Mouse (Mus musculus) lung, adult 2 months (tissue): ENCODE measurements around the gene Atp8a2. TPM values are rescaled to one million over a fixed set of nuclear protein-coding genes. Genes with fewer than 3 reads are reported as not detected.

ENCODE experiments used
- DNase-seq: peaks from one replicate; pipeline ENCODE4 v3.0.0; 2022
- H3K4me1 ChIP-seq: fragments of 200-500 bp; 2 replicates; pipeline ENCODE4 v1.6.1; 2011; ENCODE audit warnings: low read length; ENCODE audit not compliant: control insufficient read depth, insufficient read depth
- H3K4me3 ChIP-seq: fragments of 200-500 bp; replicated peaks from 2 replicates; pipeline ENCODE3; 2011; ENCODE audit warnings: low read depth, mild to moderate bottlenecking, control low read depth, low read length; ENCODE audit errors: extremely low read depth
- CTCF ChIP-seq: fragments of 200-500 bp; IDR thresholded peaks from 2 replicates; pipeline ENCODE4 v1.5.1; 2011; ENCODE audit warnings: mild to moderate bottlenecking, low read length, control low read depth; ENCODE audit not compliant: insufficient read depth
- POLR2A ChIP-seq: fragments of 200-500 bp; IDR thresholded peaks from 2 replicates; pipeline ENCODE4 v1.6.1; 2011; ENCODE audit warnings: low read depth, mild to moderate bottlenecking, control low read depth, low read length, borderline replicate concordance; ENCODE audit errors: extremely low read depth
- WGBS: fragments of 180-500 bp; shearing (Covaris S2); methylation state at CpG from one replicate; pipeline ENCODE4 v1.1.7; 2018; 5-methylcytosine and 5-hydroxymethylcytosine counted together
- polyA plus RNA-seq: library from polyadenylated mRNA; depleted of rRNA; stranded (reverse); fragments of >200 nt; gene quantifications from 2 replicates; pipeline ENCODE4 v1.2.3, GENCODE M21; 2012

The Atp8a2 gene
- polyA plus RNA-seq, 1 experiment = 0.98 TPM

- H3K4me1 ChIP-seq = no peaks in the 10 kb centered on the region
- no peak for TF ChIP-seq POLR2A
- no peak overlapping the region for H3K4me3 ChIP-seq
- 41% methylated on average over 7 of the region's 7 CpGs for WGBS
- DNase-seq = no peak
Observed at GRCm38 (mm10) chr14:59969485-59970134, 227.4 kb downstream of the Atp8a2 start.

- TF ChIP-seq POLR2A (no peak), CTCF (no peak)
- no peak for DNase-seq
- WGBS = 65% methylated on average over 8 of the region's 8 CpGs
- Histone ChIP-seq H3K4me1 (no peaks in the 10 kb centered on the region), H3K4me3 (no peak overlapping the region)
Observed at GRCm38 (mm10) chr14:59967847-59968550, 229.0 kb downstream of the Atp8a2 start.

GRCm38 (mm10) chr14:59966981-59967380 lies 230.0 kb downstream of the Atp8a2 start:
- TF ChIP-seq CTCF = no peak
- no peak for TF ChIP-seq POLR2A
- no peak for DNase-seq
- Histone ChIP-seq H3K4me3 (no peak overlapping the region), H3K4me1 (no peaks in the 10 kb centered on the region)
- 62% methylated on average over 4 of the region's 4 CpGs for WGBS

GRCm38 (mm10) chr14:59964569-59964968 lies 232.4 kb downstream of the Atp8a2 start:
- H3K4me1 ChIP-seq = no peaks in the 10 kb centered on the region
- no peak overlapping the region for H3K4me3 ChIP-seq
- no peak for DNase-seq
- no peak for TF ChIP-seq POLR2A
- TF ChIP-seq CTCF = no peak
- 69% methylated on average over 5 of the region's 5 CpGs for WGBS

- TF ChIP-seq CTCF = no peak
- TF ChIP-seq POLR2A = no peak
- 66% methylated on average over 9 of the region's 9 CpGs for WGBS
- Histone ChIP-seq H3K4me1 (no peaks in the 10 kb centered on the region), H3K4me3 (no peak overlapping the region)
- no peak for DNase-seq
Observed at GRCm38 (mm10) chr14:59960961-59961360, 236.0 kb downstream of the Atp8a2 start.

GRCm38 (mm10) chr14:59960214-59960890 lies 236.6 kb downstream of the Atp8a2 start:
- Histone ChIP-seq H3K4me1 (no peaks in the 10 kb centered on the region), H3K4me3 (no peak overlapping the region)
- no peak for DNase-seq
- WGBS = 56% methylated on average over 9 of the region's 9 CpGs
- no peak for TF ChIP-seq CTCF
- no peak for TF ChIP-seq POLR2A

GRCm38 (mm10) chr14:59959723-59960122 lies 237.3 kb downstream of the Atp8a2 start:
- no peak for TF ChIP-seq POLR2A
- no peak for TF ChIP-seq CTCF
- no peak for DNase-seq
- no peak overlapping the region for H3K4me3 ChIP-seq
- no peaks in the 10 kb centered on the region for H3K4me1 ChIP-seq
- WGBS = 40% methylated on average over 8 of the region's 8 CpGs

- TF ChIP-seq CTCF (no peak), POLR2A (no peak)
- no peaks in the 10 kb centered on the region for H3K4me1 ChIP-seq
- 17% methylated on average over 5 of the region's 5 CpGs for whole genome bisulfite sequencing
- no peak for DNase-seq
- no peak overlapping the region for H3K4me3 ChIP-seq
Observed at GRCm38 (mm10) chr14:59949983-59950382, 247.0 kb downstream of the Atp8a2 start.

- H3K4me1 ChIP-seq = no peaks in the 10 kb centered on the region
Observed at GRCm38 (mm10) chr14:59942864-59943611, 253.9 kb downstream of the Atp8a2 start.

More at GRCm38 (mm10) chr14:59942864-59943611, 253.9 kb downstream of the Atp8a2 start:
- WGBS = 18% methylated on average over 7 of the region's 7 CpGs
- no peak for TF ChIP-seq POLR2A
- peak; percentile 65 for TF ChIP-seq CTCF
- DNase-seq = peak; percentile 45
- H3K4me3 ChIP-seq = no peak overlapping the region
